Mouse (Mus musculus) cerebellum, adult 9-11 months (tissue): Measurements from ENCODE around the gene Slc25a47.

Experiments
- DNase-seq: peaks from one replicate; pipeline ENCODE4 v3.0.0; 2022

Gene Slc25a47

GRCm38 (mm10) chr12:108865007-108865494, 29.2 kb downstream of the Slc25a47 start:
- no peak for DNase-seq

GRCm38 (mm10) chr12:108869575-108869974, 33.7 kb downstream of the Slc25a47 start:
- DNase-seq, result no peak

GRCm38 (mm10) chr12:108873122-108873521, 37.3 kb downstream of the Slc25a47 start:
- no peak for DNase-seq

- DNase-seq, result no peak
Observed at GRCm38 (mm10) chr12:108879138-108879537, 43.3 kb downstream of the Slc25a47 start.

- DNase-seq, result no peak
Observed at GRCm38 (mm10) chr12:108880606-108881005, 44.8 kb downstream of the Slc25a47 start.

- no peak for DNase-seq
Observed at GRCm38 (mm10) chr12:108881192-108881591, 45.3 kb downstream of the Slc25a47 start.

GRCm38 (mm10) chr12:108882776-108883175, 46.9 kb downstream of the Slc25a47 start:
- no peak for DNase-seq

GRCm38 (mm10) chr12:108885906-108886305, 50.1 kb downstream of the Slc25a47 start:
- DNase-seq, result no peak

- no peak for DNase-seq
Observed at GRCm38 (mm10) chr12:108887077-108887476, 51.2 kb downstream of the Slc25a47 start.

- no peak for DNase-seq
Observed at GRCm38 (mm10) chr12:108888632-108889031, 52.8 kb downstream of the Slc25a47 start.

- no peak for DNase-seq
Observed at GRCm38 (mm10) chr12:108892989-108893714, 57.3 kb downstream of the Slc25a47 start, which contains the start of gene Wdr25. TSS of gene Wdr25 (plus strand) at chr12:108893631.

- DNase-seq, result peak; percentile 96
Observed at GRCm38 (mm10) chr12:108893715-108894431, 58.0 kb downstream of the Slc25a47 start, which contains the start of gene Wars. TSS of gene Wars (minus strand) at chr12:108894174.

GRCm38 (mm10) chr12:108894432-108894816, 58.6 kb downstream of the Slc25a47 start:
- DNase-seq, result no peak

- DNase-seq, result no peak
Observed at GRCm38 (mm10) chr12:108896006-108896405, 60.2 kb downstream of the Slc25a47 start.

- DNase-seq, result no peak
Observed at GRCm38 (mm10) chr12:108901346-108901745, 65.5 kb downstream of the Slc25a47 start.

GRCm38 (mm10) chr12:108902940-108903339, 67.1 kb downstream of the Slc25a47 start:
- peak; percentile 52 for DNase-seq

GRCm38 (mm10) chr12:108903600-108904275, 67.9 kb downstream of the Slc25a47 start:
- peak; percentile 57 for DNase-seq

- DNase-seq, result no peak
Observed at GRCm38 (mm10) chr12:108904276-108904653, 68.4 kb downstream of the Slc25a47 start.

GRCm38 (mm10) chr12:108905620-108906302, 69.9 kb downstream of the Slc25a47 start:
- DNase-seq, result no peak

GRCm38 (mm10) chr12:108906398-108906797, 70.6 kb downstream of the Slc25a47 start:
- no peak for DNase-seq
